Mouse (Mus musculus): ENCODE results near the gene Jak3. TPM values are rescaled to one million over a fixed set of nuclear protein-coding genes. Genes with fewer than 3 reads are reported as not detected.
"Not testable (repeated sequence)": the region's sequence is repeated elsewhere in the genome, so short reads cannot be mapped to it uniquely, and the experiment has no call there.

Jak3 gene
- polyA plus RNA-seq, 1 experiment from 2014 or later, result 1.4 TPM

- Histone ChIP-seq H3K4me1 (ENCODE audit: control insufficient read depth, insufficient read depth, low read length) (peaks cover 2% of the 10 kb centered on the region; the same call in 1 of the 2 replicates), H3K27ac (ENCODE audit: low read depth, low read length) (no peak within 1 kb of the TSS), H3K36me3 (ENCODE audit: control insufficient read depth, insufficient read depth, low read length) (no peaks in the 10 kb centered on the region), H3K9ac (ENCODE audit: low read length) (no peak within 1 kb of the TSS), H3K4me3 (ENCODE audit: low read depth, low read length) (no peak within 1 kb of the TSS), H3K9me3 (replicated peaks; ENCODE audit: control insufficient read depth, low read length) (no peaks in the 10 kb centered on the region), H3K4me2 (ENCODE audit: low read length) (no peak within 1 kb of the TSS), H3K27me3 (replicated peaks; ENCODE audit: control insufficient read depth, insufficient read depth, low read length) (peaks cover 100% of the 10 kb centered on the region)
- 6% methylated on average over 32 of the region's 33 CpGs for WGBS
- ATAC-seq, result no peak
- DNase-seq (ENCODE audit: low spot score), result no peak
These were observed 12.9 kb downstream of the Jak3 start, which contains the start of gene Insl3 for GRCm38 (mm10) chr8:71689028-71689427. Gene Insl3 (plus strand): TSS chr8:71689214.

GRCm38 (mm10) chr8:71692509-71692908, 16.4 kb downstream of the Jak3 start:
- H3K9ac ChIP-seq (ENCODE audit: low read length), result no peak overlapping the region
- H3K36me3 ChIP-seq (ENCODE audit: control insufficient read depth, insufficient read depth, low read length), result no peaks in the 10 kb centered on the region
- H3K27ac ChIP-seq (ENCODE audit: low read depth, low read length), result no peak overlapping the region
- ATAC-seq (0 out of 2 replicates have a peak, but pooled peaks have one; percentile 21), DNase-seq (ENCODE audit: low spot score) (no peak)
- no peaks in the 10 kb centered on the region for H3K4me1 ChIP-seq (ENCODE audit: control insufficient read depth, insufficient read depth, low read length)
- peaks cover 78% of the 10 kb centered on the region for H3K27me3 ChIP-seq (replicated peaks; ENCODE audit: control insufficient read depth, insufficient read depth, low read length)
- no peak overlapping the region for H3K4me3 ChIP-seq (ENCODE audit: low read depth, low read length)
- peak overlapping the region; percentile 16; the same call in 1 of the 2 replicates for H3K4me2 ChIP-seq (ENCODE audit: low read length)
- WGBS, result 4% methylated on average over 30 of the region's 30 CpGs
- H3K9me3 ChIP-seq (replicated peaks; ENCODE audit: control insufficient read depth, low read length), result no peaks in the 10 kb centered on the region

GRCm38 (mm10) chr8:71693166-71694041, 17.3 kb downstream of the Jak3 start:
- ATAC-seq, result no peak
- Histone ChIP-seq H3K36me3 (ENCODE audit: control insufficient read depth, insufficient read depth, low read length) (no peaks in the 10 kb centered on the region), H3K9me3 (replicated peaks; ENCODE audit: control insufficient read depth, low read length) (no peaks in the 10 kb centered on the region), H3K4me1 (ENCODE audit: control insufficient read depth, insufficient read depth, low read length) (no peaks in the 10 kb centered on the region), H3K4me3 (ENCODE audit: low read depth, low read length) (0 out of 2 replicates have a peak overlapping the region, but pooled peaks have one; percentile 8), H3K4me2 (ENCODE audit: low read length) (peak overlapping the region; percentile 26; the same call in 1 of the 2 replicates), H3K27me3 (replicated peaks; ENCODE audit: control insufficient read depth, insufficient read depth, low read length) (peaks cover 69% of the 10 kb centered on the region), H3K27ac (ENCODE audit: low read depth, low read length) (no peak overlapping the region), H3K9ac (ENCODE audit: low read length) (no peak overlapping the region)
- WGBS, result 12% methylated on average over 66 of the region's 68 CpGs
- DNase-seq (ENCODE audit: low spot score), result no peak

GRCm38 (mm10) chr8:71695456-71695855, 19.4 kb downstream of the Jak3 start:
- not testable (repeated sequence) for H3K9me3 ChIP-seq (replicated peaks; ENCODE audit: control insufficient read depth, low read length); H3K27ac ChIP-seq (ENCODE audit: low read depth, low read length); DNase-seq (ENCODE audit: low spot score); H3K36me3 ChIP-seq (ENCODE audit: control insufficient read depth, insufficient read depth, low read length); H3K4me1 ChIP-seq (ENCODE audit: control insufficient read depth, insufficient read depth, low read length); H3K4me2 ChIP-seq (ENCODE audit: low read length); H3K4me3 ChIP-seq (ENCODE audit: low read depth, low read length); H3K9ac ChIP-seq (ENCODE audit: low read length); ATAC-seq
- H3K27me3 ChIP-seq (replicated peaks; ENCODE audit: control insufficient read depth, insufficient read depth, low read length), result peaks cover 56% of the 10 kb centered on the region
- 60% methylated on average over 12 of the region's 12 CpGs for WGBS

- H3K36me3 ChIP-seq (ENCODE audit: control insufficient read depth, insufficient read depth, low read length), result no peaks in the 10 kb centered on the region
- no peak for ATAC-seq
- H3K4me3 ChIP-seq (ENCODE audit: low read depth, low read length), result no peak overlapping the region
- WGBS, result 14% methylated on average over 29 of the region's 29 CpGs
- no peak overlapping the region for H3K27ac ChIP-seq (ENCODE audit: low read depth, low read length)
- peaks cover 32% of the 10 kb centered on the region for H3K27me3 ChIP-seq (replicated peaks; ENCODE audit: control insufficient read depth, insufficient read depth, low read length)
- H3K4me1 ChIP-seq (ENCODE audit: control insufficient read depth, insufficient read depth, low read length), result no peaks in the 10 kb centered on the region
- no peak overlapping the region for H3K9ac ChIP-seq (ENCODE audit: low read length)
- no peak for DNase-seq (ENCODE audit: low spot score)
- peak overlapping the region; percentile 7; the same call in 1 of the 2 replicates for H3K4me2 ChIP-seq (ENCODE audit: low read length)
- no peaks in the 10 kb centered on the region for H3K9me3 ChIP-seq (replicated peaks; ENCODE audit: control insufficient read depth, low read length)
These were observed 24.6 kb downstream of the Jak3 start for GRCm38 (mm10) chr8:71700493-71701269.

- Histone ChIP-seq H3K4me3 (ENCODE audit: low read depth, low read length) (no peak within 1 kb of the TSS), H3K36me3 (ENCODE audit: control insufficient read depth, insufficient read depth, low read length) (no peaks in the 10 kb centered on the region), H3K27me3 (replicated peaks; ENCODE audit: control insufficient read depth, insufficient read depth, low read length) (peaks cover 32% of the 10 kb centered on the region), H3K4me1 (ENCODE audit: control insufficient read depth, insufficient read depth, low read length) (no peaks in the 10 kb centered on the region), H3K4me2 (ENCODE audit: low read length) (peak within 1 kb of the TSS; percentile 7; the same call in 1 of the 2 replicates), H3K9me3 (replicated peaks; ENCODE audit: control insufficient read depth, low read length) (no peaks in the 10 kb centered on the region), H3K9ac (ENCODE audit: low read length) (no peak within 1 kb of the TSS), H3K27ac (ENCODE audit: low read depth, low read length) (no peak within 1 kb of the TSS)
- no peak for DNase-seq (ENCODE audit: low spot score)
- ATAC-seq, result no peak
- 19% methylated on average over 31 of the region's 34 CpGs for WGBS
These were observed 25.5 kb downstream of the Jak3 start, which contains the start of gene B3gnt3 for GRCm38 (mm10) chr8:71701414-71702086. Gene B3gnt3 (minus strand): TSS chr8:71701789.

- Histone ChIP-seq H3K9me3 (replicated peaks; ENCODE audit: control insufficient read depth, low read length) (no peaks in the 10 kb centered on the region), H3K4me2 (ENCODE audit: low read length) (no peak overlapping the region), H3K4me3 (ENCODE audit: low read depth, low read length) (no peak overlapping the region), H3K27ac (ENCODE audit: low read depth, low read length) (no peak overlapping the region), H3K36me3 (ENCODE audit: control insufficient read depth, insufficient read depth, low read length) (no peaks in the 10 kb centered on the region), H3K4me1 (ENCODE audit: control insufficient read depth, insufficient read depth, low read length) (no peaks in the 10 kb centered on the region), H3K9ac (ENCODE audit: low read length) (no peak overlapping the region), H3K27me3 (replicated peaks; ENCODE audit: control insufficient read depth, insufficient read depth, low read length) (peaks cover 32% of the 10 kb centered on the region)
- DNase-seq (ENCODE audit: low spot score) (no peak), ATAC-seq (no peak)
- 35% methylated on average over 4 of the region's 4 CpGs for WGBS
These were observed 26.0 kb downstream of the Jak3 start for GRCm38 (mm10) chr8:71702087-71702432.

- no peaks in the 10 kb centered on the region for H3K9me3 ChIP-seq (replicated peaks; ENCODE audit: control insufficient read depth, low read length)
- WGBS, result 93% methylated on average over 3 of the region's 3 CpGs
- H3K27ac ChIP-seq (ENCODE audit: low read depth, low read length), result no peak overlapping the region
- H3K36me3 ChIP-seq (ENCODE audit: control insufficient read depth, insufficient read depth, low read length), result no peaks in the 10 kb centered on the region
- no peaks in the 10 kb centered on the region for H3K4me1 ChIP-seq (ENCODE audit: control insufficient read depth, insufficient read depth, low read length)
- no peak overlapping the region for H3K9ac ChIP-seq (ENCODE audit: low read length)
- H3K27me3 ChIP-seq (replicated peaks; ENCODE audit: control insufficient read depth, insufficient read depth, low read length), result peaks cover 32% of the 10 kb centered on the region
- H3K4me2 ChIP-seq (ENCODE audit: low read length), result no peak overlapping the region
- ATAC-seq, result no peak
- no peak for DNase-seq (ENCODE audit: low spot score)
- no peak overlapping the region for H3K4me3 ChIP-seq (ENCODE audit: low read depth, low read length)
These were observed 26.8 kb downstream of the Jak3 start for GRCm38 (mm10) chr8:71702923-71703322.

Data from forebrain, embryonic 14.5 days (tissue).